Mouse (Mus musculus) limb, embryonic 12.5 days (tissue): ENCODE results near the gene Hsd17b1. TPM values are rescaled to one million over a fixed set of nuclear protein-coding genes. Genes with fewer than 3 reads are reported as not detected.
"Not testable (repeated sequence)": the region's sequence is repeated elsewhere in the genome, so short reads cannot be mapped to it uniquely, and the experiment has no call there.

ENCODE experiments used
- ATAC-seq: fragments of 200-750 bp; cut with Nextera tagmentation; 2 replicates; pipeline ENCODE4 v1.8.0; 2017; ENCODE audit warnings: low read depth, moderate TSS enrichment; ENCODE audit not compliant: insufficient number of reproducible peaks, insufficient read depth, low FRiP score, low TSS enrichment
- H3K27ac ChIP-seq: fragments of 300-500 bp; sonication (generic); 2 replicates; pipeline ENCODE4 v1.5.1; 2016; ENCODE audit warnings: mild to moderate bottlenecking, moderate library complexity
- H3K27me3 ChIP-seq: fragments of 300-500 bp; sonication (generic); 2 replicates; pipeline ENCODE4 v1.6.1; 2016; ENCODE audit warnings: mild to moderate bottlenecking, moderate library complexity
- H3K36me3 ChIP-seq: fragments of 300-500 bp; sonication (generic); 2 replicates; pipeline ENCODE4 v1.6.1; 2016; ENCODE audit warnings: mild to moderate bottlenecking, moderate library complexity
- H3K4me1 ChIP-seq: fragments of 300-500 bp; sonication (generic); replicated peaks from 2 replicates; pipeline ENCODE4 v1.6.1; 2016
- H3K4me2 ChIP-seq: fragments of 300-500 bp; sonication (generic); 2 replicates; pipeline ENCODE4 v1.6.1; 2016; ENCODE audit warnings: mild to moderate bottlenecking, moderate library complexity
- H3K4me3 ChIP-seq: fragments of 300-500 bp; sonication (generic); replicated peaks from 2 replicates; pipeline ENCODE4 v1.5.1; 2016; ENCODE audit warnings: mild to moderate bottlenecking
- H3K9ac ChIP-seq: fragments of 300-500 bp; sonication (generic); replicated peaks from 2 replicates; pipeline ENCODE4 v1.6.1; 2016; ENCODE audit warnings: mild to moderate bottlenecking, moderate library complexity
- H3K9me3 ChIP-seq: fragments of 300-500 bp; sonication (generic); 2 replicates; pipeline ENCODE4 v1.6.1; 2016; ENCODE audit warnings: mild to moderate bottlenecking, moderate library complexity
- WGBS: fragments of 180-500 bp; shearing (Covaris S2); methylation state at CpG from one replicate; pipeline ENCODE4 v1.1.7; 2016; 5-methylcytosine and 5-hydroxymethylcytosine counted together
- polyA plus RNA-seq: library from polyadenylated mRNA; unstranded; fragments of >200 nt; fragmentation: Nextera tagmentation; extraction: Ambion mirVana; gene quantifications from 2 replicates; pipeline ENCODE4 v1.2.1, GENCODE M21; 2016

The Hsd17b1 gene
- polyA plus RNA-seq, 1 experiment from 2014 or later, result not detected

DNA sequence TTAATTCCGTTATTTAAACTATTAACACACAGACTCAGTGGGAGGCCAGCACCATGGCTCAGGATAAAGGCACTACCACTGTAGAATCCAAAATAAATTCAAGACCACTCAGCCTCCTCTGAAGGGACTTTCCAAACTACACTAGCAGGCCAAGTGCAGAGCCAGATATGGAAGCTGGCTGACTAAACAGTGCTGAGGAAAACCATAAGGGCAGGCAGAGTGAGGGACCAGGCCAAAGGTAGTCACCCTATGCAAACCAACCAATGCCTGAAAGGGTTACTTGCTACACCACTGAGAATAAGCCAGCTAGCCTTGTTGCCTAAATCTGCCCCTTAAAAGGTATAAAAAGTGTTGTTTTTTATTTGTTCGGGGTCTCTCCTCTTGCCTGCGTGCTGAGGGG is 34.0 kb downstream of the Hsd17b1 start:
- no peak overlapping the region for H3K4me2 ChIP-seq
- no peak overlapping the region for H3K9ac ChIP-seq
- 89% methylated on average over 3 of the region's 3 CpGs for WGBS
- H3K4me1 ChIP-seq, result no peaks in the 10 kb centered on the region; the same call in 1 of the 2 replicates
- H3K9me3 ChIP-seq, result no peaks in the 10 kb centered on the region
- no peak overlapping the region for H3K4me3 ChIP-seq
- H3K36me3 ChIP-seq, result peaks cover 21% of the 10 kb centered on the region
- H3K27me3 ChIP-seq, result no peaks in the 10 kb centered on the region
- no peak for ATAC-seq
- H3K27ac ChIP-seq, result 0 out of 2 replicates have a peak overlapping the region, but pooled peaks have one; percentile 53

GRCm38 (mm10) chr11:101115564-101115963 is 37.4 kb downstream of the Hsd17b1 start:
- 80% methylated on average over 2 of the region's 2 CpGs for WGBS
- H3K4me1 ChIP-seq, result peaks cover 16% of the 10 kb centered on the region
- no peak overlapping the region for H3K4me2 ChIP-seq
- H3K4me3 ChIP-seq, result no peak overlapping the region
- H3K36me3 ChIP-seq, result peaks cover 16% of the 10 kb centered on the region
- no peaks in the 10 kb centered on the region for H3K9me3 ChIP-seq
- no peak overlapping the region for H3K27ac ChIP-seq
- no peaks in the 10 kb centered on the region for H3K27me3 ChIP-seq
- no peak for ATAC-seq
- no peak overlapping the region for H3K9ac ChIP-seq

DNA sequence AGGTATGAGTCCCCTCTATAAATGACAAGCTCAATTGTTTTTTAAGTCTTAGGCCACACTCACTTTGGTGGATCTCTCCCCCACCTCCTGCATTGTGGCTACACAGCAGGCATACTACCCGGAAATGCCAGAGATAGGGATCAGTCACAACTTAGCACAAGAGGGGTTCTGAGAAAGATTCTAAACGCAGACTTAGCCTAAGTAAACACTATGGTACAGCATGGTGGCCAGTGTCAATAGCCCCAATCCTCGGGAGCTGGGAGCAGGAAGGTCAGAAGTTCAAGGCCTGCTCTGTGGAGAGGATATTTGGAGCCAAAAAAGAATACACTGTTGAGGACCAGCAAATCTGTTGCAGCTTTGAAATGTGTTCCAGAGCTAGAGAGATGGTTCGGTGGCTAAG is 39.9 kb downstream of the Hsd17b1 start:
- Histone ChIP-seq H3K4me3 (peak overlapping the region; percentile 91), H3K27me3 (no peaks in the 10 kb centered on the region), H3K4me1 (peaks cover 25% of the 10 kb centered on the region), H3K4me2 (peak overlapping the region; percentile 95), H3K27ac (no peak overlapping the region), H3K9me3 (no peaks in the 10 kb centered on the region), H3K36me3 (peaks cover 30% of the 10 kb centered on the region), H3K9ac (peak overlapping the region; percentile 93)
- WGBS, result 57% methylated on average over 4 of the region's 4 CpGs
- no peak for ATAC-seq

GRCm38 (mm10) chr11:101119131-101119760 is 41.0 kb downstream of the Hsd17b1 start:
- H3K4me3 ChIP-seq, result peak overlapping the region; percentile 91
- H3K36me3 ChIP-seq, result peaks cover 41% of the 10 kb centered on the region
- no peaks in the 10 kb centered on the region for H3K9me3 ChIP-seq
- peak; percentile 78 for ATAC-seq
- WGBS, result under 1% methylated on average over 39 of the region's 39 CpGs
- H3K4me1 ChIP-seq, result peaks cover 25% of the 10 kb centered on the region
- H3K27me3 ChIP-seq, result no peaks in the 10 kb centered on the region
- H3K27ac ChIP-seq, result peak overlapping the region; percentile 92
- peak overlapping the region; percentile 95 for H3K4me2 ChIP-seq
- H3K9ac ChIP-seq, result peak overlapping the region; percentile 93

GRCm38 (mm10) chr11:101119761-101120544 is 41.7 kb downstream of the Hsd17b1 start, which contains the start of the genes Retreg3 and Tubg1:
Retreg3 (minus strand) TSS chr11:101119893.
Tubg1 (plus strand) TSS chr11:101119938.
- Histone ChIP-seq H3K4me2 (peak within 1 kb of the TSS; percentile 95), H3K4me1 (peaks cover 25% of the 10 kb centered on the region), H3K9ac (peak within 1 kb of the TSS; percentile 93), H3K27me3 (no peaks in the 10 kb centered on the region), H3K27ac (peak within 1 kb of the TSS; percentile 92), H3K36me3 (peaks cover 48% of the 10 kb centered on the region), H3K4me3 (peak within 1 kb of the TSS; percentile 91), H3K9me3 (no peaks in the 10 kb centered on the region)
- under 1% methylated on average over 61 of the region's 61 CpGs for WGBS
- peak; percentile 96 for ATAC-seq

- no peak for ATAC-seq
- Histone ChIP-seq H3K4me1 (peaks cover 25% of the 10 kb centered on the region), H3K9me3 (no peaks in the 10 kb centered on the region), H3K27ac (peak overlapping the region; percentile 92), H3K9ac (peak overlapping the region; percentile 82), H3K36me3 (peaks cover 55% of the 10 kb centered on the region), H3K4me2 (peak overlapping the region; percentile 95), H3K27me3 (no peaks in the 10 kb centered on the region), H3K4me3 (peak overlapping the region; percentile 91)
- WGBS, result 25% methylated on average over 19 of the region's 19 CpGs
These were observed 42.5 kb downstream of the Hsd17b1 start for GRCm38 (mm10) chr11:101120545-101121188.

DNA sequence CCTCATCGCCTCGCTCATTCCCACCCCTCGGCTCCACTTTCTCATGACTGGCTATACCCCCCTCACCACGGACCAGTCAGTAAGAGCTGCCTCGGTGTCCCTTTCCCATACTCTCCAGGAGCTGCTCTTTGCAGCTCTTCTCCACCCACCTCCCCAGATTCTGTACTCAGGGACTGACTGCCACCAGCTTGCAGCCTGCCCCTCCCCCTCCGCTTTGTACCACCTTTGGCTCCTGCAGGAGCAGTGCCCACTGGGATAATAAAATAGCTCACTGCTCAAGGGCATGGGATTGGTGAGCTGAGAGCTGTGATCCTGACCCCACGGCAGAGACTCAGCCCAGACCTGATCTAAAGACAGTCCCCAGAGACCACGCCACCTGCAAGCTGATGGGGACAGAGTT is 46.3 kb downstream of the Hsd17b1 start:
- Histone ChIP-seq H3K36me3 (peaks cover 63% of the 10 kb centered on the region), H3K4me1 (peaks cover 11% of the 10 kb centered on the region)
- not testable (repeated sequence) for H3K27ac ChIP-seq, H3K9me3 ChIP-seq, ATAC-seq, H3K4me2 ChIP-seq, H3K9ac ChIP-seq, H3K4me3 ChIP-seq, H3K27me3 ChIP-seq
- 93% methylated on average over 8 of the region's 8 CpGs for WGBS

DNA sequence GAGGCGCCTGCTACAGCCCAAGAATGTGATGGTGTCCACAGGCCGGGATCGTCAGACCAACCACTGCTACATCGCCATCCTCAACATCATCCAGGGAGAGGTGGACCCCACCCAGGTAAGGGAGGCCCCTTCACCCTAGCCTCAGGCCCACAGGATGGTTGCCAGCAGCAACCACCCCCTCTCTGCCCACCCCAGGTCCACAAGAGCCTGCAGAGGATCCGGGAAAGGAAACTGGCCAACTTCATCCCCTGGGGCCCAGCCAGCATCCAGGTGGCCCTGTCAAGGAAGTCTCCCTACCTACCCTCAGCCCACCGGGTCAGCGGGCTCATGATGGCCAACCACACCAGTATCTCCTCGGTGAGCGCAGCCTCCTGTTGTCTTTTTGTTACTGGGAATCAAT is 46.8 kb downstream of the Hsd17b1 start:
- H3K27ac ChIP-seq, H3K4me2 ChIP-seq, H3K9me3 ChIP-seq, H3K4me3 ChIP-seq, H3K9ac ChIP-seq, ATAC-seq, H3K27me3 ChIP-seq: not testable (repeated sequence)
- H3K4me1 ChIP-seq, result peaks cover 13% of the 10 kb centered on the region
- H3K36me3 ChIP-seq, result peaks cover 63% of the 10 kb centered on the region
- 96% methylated on average over 9 of the region's 9 CpGs for WGBS

- 89% methylated on average over 1 of the region's 1 CpGs for WGBS
- Histone ChIP-seq H3K4me3 (no peak overlapping the region), H3K27ac (no peak overlapping the region), H3K4me1 (0 out of 2 replicates have a peak, but pooled peaks cover 3% of the 10 kb centered on the region), H3K9me3 (peaks cover 9% of the 10 kb centered on the region; the same call in 1 of the 2 replicates), H3K36me3 (peaks cover 54% of the 10 kb centered on the region), H3K4me2 (no peak overlapping the region), H3K27me3 (no peaks in the 10 kb centered on the region), H3K9ac (no peak overlapping the region)
- no peak for ATAC-seq
These were observed 48.9 kb downstream of the Hsd17b1 start for GRCm38 (mm10) chr11:101127075-101127474.

- H3K9me3 ChIP-seq, result peaks cover 9% of the 10 kb centered on the region; the same call in 1 of the 2 replicates
- H3K27me3 ChIP-seq, result no peaks in the 10 kb centered on the region
- 0 out of 2 replicates have a peak, but pooled peaks cover 3% of the 10 kb centered on the region for H3K4me1 ChIP-seq
- H3K4me2 ChIP-seq, result no peak overlapping the region
- WGBS, result 85% methylated on average over 11 of the region's 11 CpGs
- ATAC-seq, result no peak
- no peak overlapping the region for H3K9ac ChIP-seq
- peaks cover 34% of the 10 kb centered on the region for H3K36me3 ChIP-seq
- no peak overlapping the region for H3K4me3 ChIP-seq
- no peak overlapping the region for H3K27ac ChIP-seq
These were observed 50.9 kb downstream of the Hsd17b1 start for GRCm38 (mm10) chr11:101128996-101129577.
